Mouse (Mus musculus): Measurements from ENCODE around the gene Lrmp. TPM values are rescaled to one million over a fixed set of nuclear protein-coding genes. Genes with fewer than 3 reads are reported as not detected.
A peak's percentile ranks its signal among the peaks of the same experiment; 100 is the strongest.

The Lrmp gene
- polyA plus RNA-seq (2016; fragmentation: Nextera tagmentation; extraction: Ambion mirVana), result 1.8 and 1.9 TPM in 2 replicates

GRCm38 (mm10) chr6:145115476-145116097 is at the start of gene Lrmp:
Gene Lrmp (plus strand): TSS chr6:145115653.
- DNase-seq (ENCODE audit: extremely low spot score, low spot score), result no peak
- Histone ChIP-seq H3K36me3 (replicated peaks) (no peaks in the 10 kb centered on the region), H3K27ac (peak within 1 kb of the TSS; percentile 88), H3K4me3 (peak within 1 kb of the TSS; percentile 27), H3K4me1 (peaks cover 22% of the 10 kb centered on the region), H3K9me3 (no peaks in the 10 kb centered on the region), H3K27me3 (ENCODE audit: poor library complexity, severe bottlenecking) (no peaks in the 10 kb centered on the region)
- WGBS, result 75% methylated on average over 6 of the region's 6 CpGs

- no peaks in the 10 kb centered on the region for H3K9me3 ChIP-seq
- H3K4me1 ChIP-seq, result peaks cover 10% of the 10 kb centered on the region
- WGBS, result 83% methylated on average over 6 of the region's 6 CpGs
- peaks cover 27% of the 10 kb centered on the region for H3K36me3 ChIP-seq (replicated peaks)
- no peak overlapping the region for H3K4me3 ChIP-seq
- DNase-seq (ENCODE audit: extremely low spot score, low spot score), result no peak
- H3K27me3 ChIP-seq (ENCODE audit: poor library complexity, severe bottlenecking), result no peaks in the 10 kb centered on the region
- H3K27ac ChIP-seq, result no peak overlapping the region
These were observed 49.0 kb upstream of the Lrmp start for GRCm38 (mm10) chr6:145066416-145066815.

- WGBS, result 88% methylated on average over 8 of the region's 8 CpGs
These were observed 47.8 kb upstream of the Lrmp start for GRCm38 (mm10) chr6:145067679-145068078.

GRCm38 (mm10) chr6:145069397-145069796 is 46.1 kb upstream of the Lrmp start:
- WGBS, result 96% methylated on average over 7 of the region's 7 CpGs
- Histone ChIP-seq H3K36me3 (replicated peaks) (peaks cover 35% of the 10 kb centered on the region), H3K27me3 (ENCODE audit: poor library complexity, severe bottlenecking) (no peaks in the 10 kb centered on the region), H3K4me1 (peaks cover 15% of the 10 kb centered on the region), H3K27ac (no peak overlapping the region), H3K4me3 (no peak overlapping the region), H3K9me3 (no peaks in the 10 kb centered on the region)
- no peak for DNase-seq (ENCODE audit: extremely low spot score, low spot score)

More at GRCm38 (mm10) chr6:145067679-145068078, 47.8 kb upstream of the Lrmp start:
- H3K9me3 ChIP-seq, result no peaks in the 10 kb centered on the region
- H3K4me3 ChIP-seq, result no peak overlapping the region
- H3K27ac ChIP-seq, result no peak overlapping the region
- peaks cover 8% of the 10 kb centered on the region for H3K4me1 ChIP-seq
- no peak for DNase-seq (ENCODE audit: extremely low spot score, low spot score)
- no peaks in the 10 kb centered on the region for H3K27me3 ChIP-seq (ENCODE audit: poor library complexity, severe bottlenecking)
- H3K36me3 ChIP-seq (replicated peaks), result peaks cover 34% of the 10 kb centered on the region

- H3K9me3 ChIP-seq, result no peaks in the 10 kb centered on the region
- no peak for DNase-seq (ENCODE audit: extremely low spot score, low spot score)
- peaks cover 20% of the 10 kb centered on the region for H3K4me1 ChIP-seq
- WGBS, result 86% methylated on average over 2 of the region's 2 CpGs
- H3K27me3 ChIP-seq (ENCODE audit: poor library complexity, severe bottlenecking), result no peaks in the 10 kb centered on the region
- no peak overlapping the region for H3K27ac ChIP-seq
- H3K36me3 ChIP-seq (replicated peaks), result peaks cover 32% of the 10 kb centered on the region
- H3K4me3 ChIP-seq, result no peak overlapping the region
These were observed 45.5 kb upstream of the Lrmp start for GRCm38 (mm10) chr6:145069921-145070320.

GRCm38 (mm10) chr6:145074461-145074860 is 41.0 kb upstream of the Lrmp start:
- Histone ChIP-seq H3K4me1 (peaks cover 35% of the 10 kb centered on the region), H3K4me3 (peak overlapping the region; percentile 67), H3K27me3 (ENCODE audit: poor library complexity, severe bottlenecking) (peaks cover 5% of the 10 kb centered on the region; the same call in 1 of the 2 replicates), H3K27ac (peak overlapping the region; percentile 88), H3K9me3 (no peaks in the 10 kb centered on the region), H3K36me3 (replicated peaks) (peaks cover 12% of the 10 kb centered on the region)
- DNase-seq (ENCODE audit: extremely low spot score, low spot score), result no peak

- Histone ChIP-seq H3K4me3 (peak overlapping the region; percentile 67), H3K27me3 (ENCODE audit: poor library complexity, severe bottlenecking) (peaks cover 5% of the 10 kb centered on the region; the same call in 1 of the 2 replicates), H3K9me3 (no peaks in the 10 kb centered on the region), H3K27ac (peak overlapping the region; percentile 88), H3K4me1 (peaks cover 35% of the 10 kb centered on the region), H3K36me3 (replicated peaks) (peaks cover 12% of the 10 kb centered on the region; the same call in 1 of the 2 replicates)
- peak; percentile 37 for DNase-seq (ENCODE audit: extremely low spot score, low spot score)
- under 1% methylated on average over 20 of the region's 20 CpGs for WGBS
These were observed 40.3 kb upstream of the Lrmp start for GRCm38 (mm10) chr6:145075088-145075547.

- H3K27me3 ChIP-seq (ENCODE audit: poor library complexity, severe bottlenecking), result peaks cover 5% of the 10 kb centered on the region; the same call in 1 of the 2 replicates
- WGBS, result under 1% methylated on average over 39 of the region's 39 CpGs
- H3K4me1 ChIP-seq, result peaks cover 35% of the 10 kb centered on the region
- peak within 1 kb of the TSS; percentile 67 for H3K4me3 ChIP-seq
- H3K27ac ChIP-seq, result peak within 1 kb of the TSS; percentile 88
- no peaks in the 10 kb centered on the region for H3K9me3 ChIP-seq
- peak; percentile 74 for DNase-seq (ENCODE audit: extremely low spot score, low spot score)
- H3K36me3 ChIP-seq (replicated peaks), result peaks cover 12% of the 10 kb centered on the region; the same call in 1 of the 2 replicates
These were observed 39.8 kb upstream of the Lrmp start, which contains the start of gene Bcat1 for GRCm38 (mm10) chr6:145075548-145076224. Gene Bcat1 (minus strand): TSS chr6:145076184.

- Histone ChIP-seq H3K9me3 (no peaks in the 10 kb centered on the region), H3K27me3 (ENCODE audit: poor library complexity, severe bottlenecking) (peaks cover 5% of the 10 kb centered on the region; the same call in 1 of the 2 replicates), H3K4me3 (peak overlapping the region; percentile 67), H3K4me1 (peaks cover 35% of the 10 kb centered on the region), H3K27ac (peak overlapping the region; percentile 88), H3K36me3 (replicated peaks) (peaks cover 12% of the 10 kb centered on the region; the same call in 1 of the 2 replicates)
- DNase-seq (ENCODE audit: extremely low spot score, low spot score), result no peak
- 10% methylated on average over 9 of the region's 9 CpGs for WGBS
These were observed 39.2 kb upstream of the Lrmp start for GRCm38 (mm10) chr6:145076286-145076685.

- peaks cover 21% of the 10 kb centered on the region for H3K4me1 ChIP-seq
- peaks cover 5% of the 10 kb centered on the region; the same call in 1 of the 2 replicates for H3K27me3 ChIP-seq (ENCODE audit: poor library complexity, severe bottlenecking)
- no peaks in the 10 kb centered on the region for H3K36me3 ChIP-seq (replicated peaks)
- WGBS, result 82% methylated on average over 9 of the region's 9 CpGs
- no peak overlapping the region for H3K4me3 ChIP-seq
- no peak overlapping the region for H3K27ac ChIP-seq
- H3K9me3 ChIP-seq, result no peaks in the 10 kb centered on the region
- DNase-seq (ENCODE audit: extremely low spot score, low spot score), result no peak
These were observed 36.2 kb upstream of the Lrmp start for GRCm38 (mm10) chr6:145079087-145079759.

- H3K4me3 ChIP-seq, result no peak overlapping the region
- H3K36me3 ChIP-seq (replicated peaks), result no peaks in the 10 kb centered on the region
- no peak for DNase-seq (ENCODE audit: extremely low spot score, low spot score)
- no peaks in the 10 kb centered on the region; the same call in 1 of the 2 replicates for H3K27me3 ChIP-seq (ENCODE audit: poor library complexity, severe bottlenecking)
- H3K9me3 ChIP-seq, result no peaks in the 10 kb centered on the region
- no peak overlapping the region for H3K27ac ChIP-seq
- 75% methylated on average over 4 of the region's 4 CpGs for WGBS
- no peaks in the 10 kb centered on the region for H3K4me1 ChIP-seq
These were observed 33.7 kb upstream of the Lrmp start for GRCm38 (mm10) chr6:145081721-145082120.

- H3K36me3 ChIP-seq (replicated peaks), result no peaks in the 10 kb centered on the region
- no peak for DNase-seq (ENCODE audit: extremely low spot score, low spot score)
- no peak overlapping the region for H3K27ac ChIP-seq
- H3K9me3 ChIP-seq, result no peaks in the 10 kb centered on the region
- 92% methylated on average over 8 of the region's 8 CpGs for WGBS
- no peaks in the 10 kb centered on the region for H3K4me1 ChIP-seq
- no peaks in the 10 kb centered on the region for H3K27me3 ChIP-seq (ENCODE audit: poor library complexity, severe bottlenecking)
- no peak overlapping the region for H3K4me3 ChIP-seq
These were observed 30.9 kb upstream of the Lrmp start for GRCm38 (mm10) chr6:145084343-145085117.

Data from forebrain, embryonic 10.5 days (tissue).